Mouse (Mus musculus) telencephalon, adult 2 months (tissue): ENCODE measurements at regions not wholly inside any gene's neighbourhood (a gene's known extent, or its start where the extent isn't known, plus 50 kb on each side); places are given as distances from the start of the nearest gene placed in this dataset.
A peak's percentile ranks its signal among the peaks of the same experiment; 100 is the strongest.

Source experiments
- DNase-seq: peaks from one replicate; pipeline ENCODE4 v3.0.0-alpha.2; 2011; ENCODE audit warnings: low read depth, low spot score

DNA sequence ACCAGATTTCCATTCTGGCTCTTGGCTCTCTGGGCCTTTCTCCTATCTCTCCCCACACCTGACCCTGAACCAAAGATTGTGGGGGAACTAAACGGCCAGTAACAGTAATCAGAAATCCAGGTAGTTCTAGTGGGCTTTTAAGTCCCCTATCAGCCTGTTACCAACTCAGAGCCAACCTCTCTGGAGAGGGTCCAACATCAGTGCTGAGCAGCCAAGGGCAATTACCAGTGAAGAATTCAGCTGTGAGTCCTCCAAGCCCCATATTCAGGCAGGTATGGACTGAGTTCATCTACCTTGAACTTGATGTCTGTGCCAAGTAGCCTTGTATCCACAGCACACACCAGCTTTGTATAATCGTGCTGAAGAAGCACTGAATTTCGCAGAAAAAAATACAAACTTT lies 1636.7 kb downstream of the Efnb2 start:
- no peak for DNase-seq

DNA sequence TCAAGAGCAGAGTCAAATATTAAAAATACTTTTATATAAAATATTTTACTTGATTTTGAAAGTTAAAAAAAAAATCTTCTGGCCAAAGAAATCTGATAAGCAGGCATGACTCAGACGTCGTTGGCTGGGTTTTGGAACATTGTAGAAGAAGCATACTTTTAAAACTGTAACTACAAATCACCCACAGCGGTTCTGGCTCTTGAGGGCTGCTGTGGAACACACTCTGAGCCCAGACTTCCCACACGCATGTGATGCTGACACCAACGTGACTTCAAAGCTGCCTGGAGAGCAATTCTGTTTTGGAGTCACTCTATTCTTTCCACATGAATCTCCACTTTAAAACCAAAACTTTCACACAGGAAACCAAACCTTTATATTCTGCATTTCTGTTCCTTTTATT lies 1649.2 kb downstream of the Efnb2 start:
- peak; percentile 60 for DNase-seq

DNA sequence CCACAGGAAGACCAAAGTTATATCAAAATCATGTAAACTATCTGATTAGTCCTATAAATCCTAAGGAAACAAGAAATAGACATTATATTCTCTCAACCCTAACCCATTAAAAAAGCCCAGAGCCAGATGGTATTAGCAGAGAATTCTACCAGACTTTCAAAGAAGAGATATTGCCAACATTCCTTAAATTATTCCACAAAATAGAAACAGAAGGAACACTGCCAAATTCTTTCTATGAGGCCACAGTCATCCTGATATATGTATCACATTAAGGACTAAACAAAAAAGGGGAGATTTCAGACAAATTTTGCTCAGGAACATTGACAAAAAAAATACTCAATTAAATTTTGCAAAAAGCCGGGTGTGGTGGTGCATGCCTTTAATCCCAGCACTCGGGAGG lies 1669.5 kb downstream of the Efnb2 start:
- DNase-seq: no peak

DNA sequence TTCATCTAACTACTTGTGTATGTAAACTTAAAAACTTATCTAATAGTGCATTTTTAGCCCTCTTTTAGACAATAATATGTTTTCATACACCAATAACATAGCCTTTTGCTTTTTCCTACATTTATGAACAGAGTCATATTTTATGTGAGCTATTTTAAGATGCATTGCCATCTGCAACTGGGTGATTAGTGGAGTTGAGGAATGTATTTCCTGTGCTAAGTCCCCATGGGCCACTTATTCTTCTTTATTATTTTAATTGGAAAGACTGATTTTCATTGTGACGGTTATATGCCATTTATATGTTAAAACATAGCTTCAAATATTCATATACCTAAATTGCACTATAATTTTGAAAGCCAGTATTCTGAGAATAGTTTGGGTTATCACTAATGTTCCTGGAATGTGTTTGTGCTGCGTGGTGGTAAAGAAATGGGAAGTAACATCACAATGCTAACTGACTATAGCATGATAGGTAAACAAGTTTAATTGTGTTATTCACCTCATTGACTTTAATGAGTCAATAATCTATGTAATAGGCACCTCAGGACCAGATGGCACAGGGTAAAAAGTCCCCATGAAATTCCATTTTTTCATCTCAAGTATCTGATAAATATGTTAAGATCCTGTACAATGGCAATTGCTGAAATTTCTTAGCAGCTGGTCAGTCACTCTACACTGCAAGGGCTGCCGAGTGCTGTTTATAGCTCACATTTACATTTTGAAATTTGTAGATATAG lies 1671.5 kb downstream of the Efnb2 start:
- DNase-seq: no peak

DNA sequence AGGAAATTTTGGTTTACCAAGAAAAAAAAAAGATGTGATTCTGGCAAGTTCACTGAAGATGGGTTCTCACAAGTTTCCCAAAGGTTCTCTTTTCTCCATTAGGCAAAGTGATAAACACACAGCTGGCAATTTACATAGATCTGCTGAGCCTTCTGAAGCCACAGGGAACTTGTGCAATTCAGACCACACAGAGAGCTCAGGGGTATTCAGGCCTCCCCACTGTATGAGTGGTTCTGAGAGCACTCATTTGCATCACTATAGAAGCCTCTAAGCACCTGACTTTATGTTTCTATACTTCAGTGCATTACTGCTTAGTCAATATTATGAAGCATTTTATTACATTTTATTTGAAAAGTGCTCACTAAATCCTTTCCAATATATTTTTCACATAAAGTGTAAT lies 1687.1 kb downstream of the Efnb2 start:
- DNase-seq: no peak

DNA sequence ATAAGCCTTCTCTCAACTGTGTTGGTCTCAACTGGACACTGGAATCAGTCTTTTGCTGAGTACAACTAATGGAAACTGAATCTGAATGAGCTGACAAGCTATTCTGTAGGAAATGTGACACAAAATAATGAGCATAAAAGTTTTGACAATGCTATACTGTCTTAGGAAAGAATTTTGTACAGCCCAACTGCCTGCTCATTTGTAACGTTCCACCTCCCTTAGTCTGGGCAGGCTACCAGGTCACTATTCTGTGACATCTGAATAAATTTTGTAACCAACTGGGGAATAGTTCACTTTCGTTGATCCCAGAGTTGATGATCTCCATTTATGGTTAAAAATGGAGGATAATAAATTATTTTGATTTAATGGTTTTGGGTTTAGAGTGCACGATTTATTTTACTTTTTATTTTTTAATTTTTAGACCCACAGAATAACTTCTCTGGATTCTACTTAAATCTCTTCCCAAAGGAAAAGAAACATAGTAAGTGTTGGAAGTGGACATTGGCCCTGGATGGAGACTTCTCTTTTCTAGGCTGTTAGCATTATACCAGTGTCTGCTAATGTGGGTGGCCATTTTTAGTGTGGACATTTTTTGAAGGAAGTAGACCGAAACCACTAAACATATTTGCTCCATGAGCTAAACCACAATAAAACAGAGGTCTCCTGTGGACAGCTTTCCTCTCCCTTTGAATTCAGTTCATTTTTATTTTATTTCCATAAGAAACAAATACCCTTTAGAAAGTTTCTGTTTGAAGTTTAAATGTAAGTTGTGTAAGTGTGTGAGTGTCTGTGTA lies 1697.8 kb downstream of the Efnb2 start:
- DNase-seq: no peak

DNA sequence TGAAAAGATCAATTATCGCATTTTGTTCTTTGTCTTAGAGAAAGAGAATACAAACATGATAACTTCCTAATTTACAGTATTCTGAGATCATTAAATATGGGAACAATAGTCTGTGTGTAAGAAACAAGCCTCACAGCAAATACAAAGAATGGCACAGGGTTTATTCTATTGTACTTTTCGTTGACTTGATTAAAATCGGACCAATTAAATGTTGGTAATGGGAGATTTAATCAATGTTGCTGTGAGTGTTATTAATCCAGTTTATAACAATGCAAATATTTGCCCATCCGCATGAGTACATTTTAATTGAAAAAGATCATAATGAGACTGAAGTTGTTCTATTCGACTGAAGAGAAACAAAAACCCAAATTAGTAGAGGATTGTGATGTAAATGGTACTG lies 1703.0 kb downstream of the Efnb2 start:
- DNase-seq: no peak

DNA sequence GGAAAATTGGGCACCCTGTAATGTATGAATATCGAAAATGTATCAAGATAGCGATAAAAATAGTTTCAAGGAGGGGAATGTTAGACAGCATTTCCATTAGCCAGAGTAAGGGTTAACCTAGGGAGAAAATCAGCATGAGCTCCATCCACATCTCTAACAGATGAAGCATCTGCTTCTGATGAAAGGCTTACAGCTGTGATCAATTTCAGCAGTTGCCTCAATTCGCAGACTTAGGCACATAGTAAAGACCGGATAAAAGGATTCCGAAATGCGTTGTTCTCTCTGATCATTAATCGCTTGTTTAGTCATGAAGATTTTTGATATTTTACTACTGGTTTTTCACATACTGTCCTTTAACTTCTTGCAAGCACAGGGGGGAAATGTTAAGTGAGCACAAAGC lies 1706.8 kb downstream of the Efnb2 start:
- no peak for DNase-seq

DNA sequence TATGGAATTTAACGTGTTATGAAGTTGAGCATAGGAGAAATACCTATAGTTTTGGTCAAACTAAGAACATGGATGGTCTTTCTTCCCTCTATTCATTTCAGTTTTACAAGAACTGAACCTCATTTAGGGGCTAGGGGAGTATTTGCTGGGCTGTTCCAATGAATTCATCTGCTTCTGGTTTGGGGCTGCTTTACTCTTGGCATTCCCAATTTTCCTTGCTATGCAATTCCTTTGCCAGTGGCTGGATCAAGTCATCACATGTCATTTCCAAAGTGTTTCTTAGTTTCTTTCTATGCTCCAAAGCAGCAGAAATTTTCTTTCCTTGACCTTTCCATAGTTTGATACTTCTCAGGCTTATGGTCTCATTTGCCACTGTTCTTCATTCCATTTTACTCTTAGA lies 1738.6 kb downstream of the Efnb2 start:
- DNase-seq: no peak

DNA sequence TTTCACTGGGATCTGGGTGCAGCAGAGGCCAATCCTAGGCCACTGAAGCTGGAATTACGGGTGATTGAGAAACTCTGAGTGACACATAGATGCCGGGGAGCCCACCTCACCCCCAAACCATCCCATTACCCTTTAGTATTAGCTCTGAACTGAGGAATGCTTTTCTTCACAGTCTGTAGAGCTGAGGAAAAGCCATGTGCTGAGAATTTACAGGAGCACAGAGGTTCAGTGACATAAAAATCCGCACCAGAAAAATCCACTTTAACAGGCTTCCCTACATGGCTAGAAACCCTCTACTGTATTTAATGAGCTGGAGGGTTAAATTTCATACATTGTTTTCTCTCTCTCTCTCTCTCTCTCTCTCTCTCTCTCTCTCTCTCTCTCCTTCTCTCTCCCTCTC lies 1753.4 kb downstream of the Efnb2 start:
- no peak for DNase-seq

DNA sequence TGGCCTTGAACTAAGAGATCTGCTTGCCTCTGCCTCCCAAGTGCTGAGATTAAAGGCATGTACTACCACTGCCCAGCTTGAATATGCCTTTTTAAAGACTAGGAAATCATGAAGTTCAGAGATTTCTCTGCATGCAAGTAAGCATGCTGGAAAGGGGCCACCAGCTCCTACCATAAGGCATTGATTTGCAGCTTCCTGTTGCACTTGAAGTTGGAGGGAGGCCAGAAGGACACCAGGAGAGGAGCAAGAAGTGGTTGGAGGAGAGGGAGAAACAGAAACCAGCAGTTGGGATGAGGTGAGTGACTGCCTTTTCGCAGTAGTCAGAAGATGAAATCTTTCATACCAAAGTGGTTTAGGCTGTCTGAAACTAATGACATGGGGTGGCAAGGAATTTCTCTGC lies 1769.6 kb downstream of the Efnb2 start:
- no peak for DNase-seq

DNA sequence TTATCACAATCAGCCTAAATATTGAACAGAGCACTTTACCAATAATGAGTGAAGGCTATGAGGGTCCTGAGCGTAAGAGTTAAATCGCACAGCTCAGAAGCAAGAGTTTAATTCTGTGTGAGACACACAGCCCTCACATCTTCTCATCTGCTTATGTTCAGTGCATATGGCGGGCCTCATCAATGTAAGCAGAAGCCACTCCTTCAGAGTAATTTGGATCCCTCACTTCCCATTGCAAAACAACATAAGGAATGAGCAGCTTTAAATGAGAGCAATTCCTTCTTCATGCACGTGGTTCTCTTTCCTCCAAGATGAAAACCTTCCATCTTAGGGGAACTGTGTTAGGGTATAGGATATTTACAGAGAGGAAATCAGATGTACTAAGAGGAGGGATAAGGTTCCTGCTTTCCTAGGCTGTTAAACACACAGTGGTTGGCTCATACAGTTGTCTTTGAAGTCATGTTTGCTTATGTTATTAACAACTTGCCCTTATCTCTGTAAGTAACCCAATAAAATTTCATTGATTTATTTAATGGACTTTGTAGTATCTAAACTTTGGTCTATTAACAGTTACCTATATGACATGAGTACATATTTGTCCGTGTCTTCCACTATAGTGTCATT lies 1774.2 kb downstream of the Efnb2 start:
- no peak for DNase-seq

DNA sequence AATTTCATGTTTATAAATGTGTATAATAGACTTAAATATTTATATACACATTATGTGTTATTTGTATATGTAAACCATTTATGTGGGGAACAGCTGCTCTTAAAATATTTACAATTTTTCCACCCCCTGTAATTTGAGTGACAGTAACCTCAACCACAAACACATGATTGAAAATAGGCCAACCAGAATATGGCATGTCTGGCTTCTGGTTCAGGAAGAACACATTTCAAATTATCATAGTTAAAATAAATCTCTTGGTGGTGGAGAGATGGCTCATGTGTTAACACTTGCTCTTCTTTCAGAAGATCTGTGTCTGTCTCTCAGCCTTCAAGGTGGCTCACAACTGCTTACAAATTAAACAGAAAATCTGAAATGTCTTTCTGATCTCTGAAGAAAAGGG lies 1776.2 kb downstream of the Efnb2 start:
- DNase-seq: no peak

DNA sequence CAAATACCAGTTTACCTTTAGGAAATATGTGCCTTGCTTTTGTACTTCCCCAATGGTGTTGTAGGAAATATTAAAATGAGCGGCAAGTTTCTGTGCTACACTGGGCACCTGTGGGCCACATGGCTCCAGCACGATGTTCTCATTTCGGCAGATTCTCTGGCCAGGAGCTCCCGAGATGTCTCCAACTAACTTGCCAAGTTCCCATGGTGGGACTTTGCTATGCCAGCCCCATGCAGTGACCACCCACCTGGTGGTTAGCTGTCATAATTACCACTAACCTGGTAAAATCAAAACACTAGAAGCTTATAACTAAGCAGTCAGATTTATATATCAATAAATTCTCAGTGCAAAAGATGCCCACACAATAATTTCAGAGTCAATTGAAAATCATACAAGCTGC lies 1777.5 kb upstream of the Slc10a2 start:
- no peak for DNase-seq
